Mouse (Mus musculus): Measurements from ENCODE around the gene Map4k1.

DNA sequence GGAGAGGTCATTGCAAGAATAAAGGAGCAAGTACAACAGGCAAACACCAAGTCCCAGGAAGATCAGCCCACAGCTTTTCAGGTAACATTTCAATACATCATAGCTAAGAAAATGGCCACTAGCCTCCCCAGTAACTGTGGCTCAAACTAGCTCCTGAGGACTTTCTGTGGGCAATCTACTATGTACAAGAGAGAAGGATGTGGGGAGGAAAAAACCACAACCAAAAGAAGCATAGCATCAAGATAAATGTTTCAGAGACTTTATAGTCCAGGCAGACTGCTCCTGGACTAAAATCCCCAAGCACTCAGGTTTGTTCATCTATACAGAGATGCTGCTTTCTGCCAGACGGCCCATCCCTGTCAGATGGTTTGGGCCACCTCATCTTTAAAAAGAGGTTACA lies 25.6 kb upstream of the Map4k1 start:
- TF ChIP-seq GATA1 (IDR thresholded peaks at IDR 0.05; ENCODE audit: borderline replicate concordance, low read length) = no peak
- TF ChIP-seq FLI1 (IDR thresholded peaks at IDR 0.05; ENCODE audit: low read length) = no peak

Measured in megakaryocyte, embryonic 14.5 days (primary cell).